Mouse (Mus musculus) small intestine, adult 2 months (tissue): ENCODE data around the gene Myl6.

Experiments used
- CTCF ChIP-seq: fragments of 200-500 bp; IDR thresholded peaks from 2 replicates; pipeline ENCODE4 v1.5.1; 2012; ENCODE audit warnings: low read depth, mild to moderate bottlenecking, control low read depth, inconsistent platforms, low read length, moderate library complexity, mixed read lengths; ENCODE audit not compliant: insufficient replicate concordance, insufficient read length; ENCODE audit errors: extremely low read depth
- POLR2A ChIP-seq: fragments of 200-500 bp; IDR thresholded peaks from 2 replicates; pipeline ENCODE4 v1.6.1; 2012; ENCODE audit warnings: low read depth, mild to moderate bottlenecking, control low read depth, inconsistent platforms, low read length, moderate library complexity

GRCm38 (mm10) chr10:128459409-128460269, 34.3 kb downstream of the Myl6 start:
- no peak for TF ChIP-seq CTCF
- TF ChIP-seq POLR2A: no peak; the same call in 1 of the 2 replicates
